Mouse (Mus musculus) forebrain, embryonic 12.5 days (tissue): ENCODE results near the gene Gm6217. TPM values are rescaled to one million over a fixed set of nuclear protein-coding genes. Genes with fewer than 3 reads are reported as not detected.
"Not testable (repeated sequence)": the region's sequence is repeated elsewhere in the genome, so short reads cannot be mapped to it uniquely, and the experiment has no call there.

ENCODE experiments used
- ATAC-seq: fragments of 200-750 bp; cut with Nextera tagmentation; 2 replicates; pipeline ENCODE4 v1.8.0; 2017; ENCODE audit warnings: moderate TSS enrichment; ENCODE audit not compliant: low FRiP score
- H3K27ac ChIP-seq: fragments of 300-500 bp; sonication (generic); 2 replicates; pipeline ENCODE4 v1.5.1; 2016; ENCODE audit warnings: mild to moderate bottlenecking
- H3K27me3 ChIP-seq: fragments of 300-500 bp; sonication (generic); 2 replicates; pipeline ENCODE4 v1.6.1; 2016; ENCODE audit warnings: mild to moderate bottlenecking
- H3K36me3 ChIP-seq: fragments of 300-500 bp; sonication (generic); replicated peaks from 2 replicates; pipeline ENCODE4 v1.6.1; 2016; ENCODE audit warnings: mild to moderate bottlenecking
- H3K4me1 ChIP-seq: fragments of 300-500 bp; sonication (generic); 2 replicates; pipeline ENCODE4 v1.6.1; 2016
- H3K4me2 ChIP-seq: fragments of 300-500 bp; sonication (generic); 2 replicates; pipeline ENCODE4 v1.6.1; 2016; ENCODE audit warnings: mild to moderate bottlenecking, moderate library complexity
- H3K4me3 ChIP-seq: fragments of 300-500 bp; sonication (generic); replicated peaks from 2 replicates; pipeline ENCODE4 v1.5.1; 2016; ENCODE audit warnings: mild to moderate bottlenecking
- H3K9ac ChIP-seq: fragments of 300-500 bp; sonication (generic); 2 replicates; pipeline ENCODE4 v1.6.1; 2016; ENCODE audit warnings: mild to moderate bottlenecking
- H3K9me3 ChIP-seq: fragments of 300-500 bp; sonication (generic); 2 replicates; pipeline ENCODE4 v1.6.1; 2016
- WGBS: fragments of 180-500 bp; shearing (Covaris S2); methylation state at CpG from one replicate; pipeline ENCODE4 v1.1.7; 2016; 5-methylcytosine and 5-hydroxymethylcytosine counted together
- polyA plus RNA-seq: library from polyadenylated mRNA; unstranded; fragments of >200 nt; fragmentation: Nextera tagmentation; extraction: Ambion mirVana; gene quantifications from 2 replicates; pipeline ENCODE4 v1.2.1, GENCODE M21; 2016

Gm6217 gene
- polyA plus RNA-seq, 1 experiment from 2014 or later, result not detected

GRCm38 (mm10) chr1:82942505-82942904, 11.3 kb upstream of the Gm6217 start:
- WGBS, result 93% methylated on average over 1 of the region's 2 CpGs

DNA sequence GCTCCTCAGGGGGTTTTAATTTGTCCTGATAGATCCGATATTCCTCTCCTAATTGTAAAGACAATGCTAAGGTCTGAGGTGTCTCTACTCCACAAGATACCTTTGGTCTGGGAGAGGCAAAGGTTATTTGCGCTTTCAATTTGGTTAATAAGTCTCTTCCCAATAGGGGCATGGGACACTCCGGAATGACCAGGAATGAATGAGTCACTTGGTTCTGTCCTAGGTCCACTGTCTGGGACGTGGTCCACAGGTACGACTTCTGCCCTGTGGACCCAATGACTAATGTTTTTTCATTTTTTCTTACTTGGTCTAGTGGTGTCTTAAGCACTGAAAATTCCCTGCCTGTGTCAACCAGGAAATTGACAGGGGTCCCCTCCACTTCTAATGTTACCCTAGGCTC, 7.5 kb upstream of the Gm6217 start:
- Histone ChIP-seq H3K9me3 (0 out of 2 replicates have a peak, but pooled peaks cover 4% of the 10 kb centered on the region), H3K27ac (no peak overlapping the region), H3K4me1 (no peaks in the 10 kb centered on the region), H3K4me3 (no peak overlapping the region), H3K36me3 (no peaks in the 10 kb centered on the region), H3K9ac (no peak overlapping the region), H3K4me2 (no peak overlapping the region), H3K27me3 (no peaks in the 10 kb centered on the region)
- ATAC-seq, result no peak
- 93% methylated on average over 5 of the region's 5 CpGs for WGBS

More at GRCm38 (mm10) chr1:82942505-82942904, 11.3 kb upstream of the Gm6217 start:
- H3K27me3 ChIP-seq, ATAC-seq, H3K27ac ChIP-seq, H3K36me3 ChIP-seq, H3K9ac ChIP-seq, H3K9me3 ChIP-seq, H3K4me2 ChIP-seq, H3K4me1 ChIP-seq, H3K4me3 ChIP-seq: not testable (repeated sequence)

DNA sequence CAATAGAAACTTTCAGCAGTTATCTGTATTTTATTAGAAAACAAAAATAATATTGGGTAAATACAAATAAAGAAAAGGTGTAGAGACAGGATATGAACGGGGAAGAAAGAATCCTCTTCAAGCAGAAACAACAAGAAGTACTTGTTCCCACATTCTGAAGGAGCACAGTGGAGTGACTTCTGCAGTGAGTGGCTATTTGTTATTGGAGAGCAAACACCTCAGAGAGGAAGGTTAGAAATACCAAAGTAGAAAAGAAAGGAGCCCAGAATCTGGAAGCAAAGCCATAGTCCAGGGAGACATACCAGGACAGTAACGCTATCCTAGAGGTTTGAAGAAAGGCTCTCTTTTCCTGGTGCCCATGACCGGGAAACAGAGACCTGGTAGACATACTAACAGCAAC, 641 bp downstream of the Gm6217 start:
- H3K4me3 ChIP-seq, H3K4me2 ChIP-seq, H3K27ac ChIP-seq, H3K9me3 ChIP-seq, H3K36me3 ChIP-seq, H3K4me1 ChIP-seq, ATAC-seq, H3K9ac ChIP-seq, H3K27me3 ChIP-seq: not testable (repeated sequence)
- 92% methylated on average over 3 of the region's 3 CpGs for WGBS

- no peak within 1 kb of the TSS for H3K4me3 ChIP-seq
- H3K27ac ChIP-seq, result no peak within 1 kb of the TSS
- H3K9me3 ChIP-seq, result no peaks in the 10 kb centered on the region
- ATAC-seq, result no peak
- no peak within 1 kb of the TSS for H3K4me2 ChIP-seq
- no peaks in the 10 kb centered on the region for H3K27me3 ChIP-seq
- no peak within 1 kb of the TSS for H3K9ac ChIP-seq
- no peaks in the 10 kb centered on the region for H3K4me1 ChIP-seq
- WGBS, result 92% methylated on average over 6 of the region's 6 CpGs
- no peaks in the 10 kb centered on the region for H3K36me3 ChIP-seq
Measured at GRCm38 (mm10) chr1:82924650-82925049, 6.5 kb downstream of the Gm6217 start, which contains the start of gene A030014E15Rik. TSS of gene A030014E15Rik (plus strand) at chr1:82924917.

- H3K9me3 ChIP-seq, ATAC-seq, H3K4me1 ChIP-seq, H3K36me3 ChIP-seq, H3K4me3 ChIP-seq, H3K27ac ChIP-seq, H3K27me3 ChIP-seq, H3K9ac ChIP-seq, H3K4me2 ChIP-seq: not testable (repeated sequence)
- 98% methylated on average over 5 of the region's 5 CpGs for WGBS
Measured at GRCm38 (mm10) chr1:82913434-82913833, 17.8 kb downstream of the Gm6217 start.

DNA sequence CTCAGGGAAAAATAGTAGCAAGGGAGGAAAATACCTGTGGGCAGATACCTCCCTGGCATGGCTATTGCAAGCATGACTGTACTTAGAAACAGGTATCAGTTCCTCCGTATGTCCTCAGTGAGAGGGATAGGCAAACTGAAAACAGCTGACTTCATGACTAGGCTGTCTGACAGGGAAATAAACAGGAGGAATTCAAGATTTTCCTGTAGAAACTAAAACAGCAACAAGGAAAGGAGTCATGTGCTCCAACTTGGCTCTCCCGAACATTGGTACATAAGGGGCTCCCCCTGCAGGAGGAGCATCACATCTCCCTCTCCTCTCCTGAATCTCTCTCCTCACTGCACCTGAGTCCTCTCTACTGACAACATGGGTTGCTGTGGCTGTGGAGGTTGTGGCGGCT, 18.2 kb downstream of the Gm6217 start, which contains the start of gene A030005L19Rik:
Gene A030005L19Rik (plus strand): TSS at position 301 of the 400 bp plus-strand sequence.
- Histone ChIP-seq H3K4me2 (no peak within 1 kb of the TSS), H3K4me1 (no peaks in the 10 kb centered on the region), H3K27me3 (no peaks in the 10 kb centered on the region), H3K27ac (no peak within 1 kb of the TSS), H3K4me3 (no peak within 1 kb of the TSS), H3K9ac (no peak within 1 kb of the TSS), H3K9me3 (no peaks in the 10 kb centered on the region), H3K36me3 (no peaks in the 10 kb centered on the region)
- WGBS, result 89% methylated on average over 3 of the region's 3 CpGs
- no peak for ATAC-seq

- no peak for ATAC-seq
- no peak overlapping the region for H3K4me3 ChIP-seq
- no peaks in the 10 kb centered on the region for H3K9me3 ChIP-seq
- H3K9ac ChIP-seq, result no peak overlapping the region
- H3K4me1 ChIP-seq, result 0 out of 2 replicates have a peak, but pooled peaks cover 5% of the 10 kb centered on the region
- 58% methylated on average over 3 of the region's 3 CpGs for WGBS
- no peak overlapping the region for H3K27ac ChIP-seq
- H3K36me3 ChIP-seq, result peaks cover 18% of the 10 kb centered on the region
- H3K27me3 ChIP-seq, result no peaks in the 10 kb centered on the region
- no peak overlapping the region for H3K4me2 ChIP-seq
Measured at GRCm38 (mm10) chr1:82905886-82906285, 25.3 kb downstream of the Gm6217 start.

GRCm38 (mm10) chr1:82901201-82901600, 30.0 kb downstream of the Gm6217 start:
- Histone ChIP-seq H3K36me3 (peaks cover 34% of the 10 kb centered on the region), H3K9ac (no peak overlapping the region), H3K4me3 (no peak overlapping the region), H3K27ac (no peak overlapping the region), H3K9me3 (no peaks in the 10 kb centered on the region), H3K4me2 (no peak overlapping the region), H3K4me1 (0 out of 2 replicates have a peak, but pooled peaks cover 5% of the 10 kb centered on the region), H3K27me3 (no peaks in the 10 kb centered on the region)
- 95% methylated on average over 3 of the region's 3 CpGs for WGBS
- no peak for ATAC-seq

- no peak for ATAC-seq
- Histone ChIP-seq H3K9ac (no peak overlapping the region), H3K4me3 (no peak overlapping the region), H3K36me3 (peaks cover 34% of the 10 kb centered on the region), H3K27ac (no peak overlapping the region), H3K27me3 (no peaks in the 10 kb centered on the region), H3K4me1 (0 out of 2 replicates have a peak, but pooled peaks cover 5% of the 10 kb centered on the region), H3K9me3 (no peaks in the 10 kb centered on the region), H3K4me2 (no peak overlapping the region)
- 98% methylated on average over 1 of the region's 1 CpGs for WGBS
Measured at GRCm38 (mm10) chr1:82900567-82900966, 30.6 kb downstream of the Gm6217 start.

DNA sequence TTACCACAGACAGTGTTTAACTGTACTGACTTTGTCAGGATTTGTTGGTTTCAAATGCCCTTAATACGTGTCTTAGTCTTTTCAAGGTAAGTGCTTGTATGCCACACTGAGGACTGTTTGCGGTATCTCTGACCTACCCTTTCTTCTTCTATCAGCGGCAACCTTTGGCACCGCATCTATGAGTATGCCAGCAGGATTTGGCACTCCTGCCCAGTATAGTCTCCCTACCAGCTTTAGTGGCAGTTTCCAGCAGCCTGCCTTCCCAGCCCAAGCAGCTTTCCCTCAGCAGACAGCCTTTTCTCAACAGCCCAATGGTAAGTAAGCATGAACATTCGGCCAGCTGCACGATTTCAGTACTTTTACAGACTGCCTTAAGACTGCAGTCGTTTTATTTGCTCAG, 37.9 kb downstream of the Gm6217 start:
- H3K9ac ChIP-seq, result no peak overlapping the region
- H3K4me3 ChIP-seq, result no peak overlapping the region
- no peak overlapping the region for H3K27ac ChIP-seq
- H3K9me3 ChIP-seq, result no peaks in the 10 kb centered on the region
- no peak for ATAC-seq
- H3K36me3 ChIP-seq, result peaks cover 33% of the 10 kb centered on the region
- H3K27me3 ChIP-seq, result no peaks in the 10 kb centered on the region
- 94% methylated on average over 7 of the region's 7 CpGs for WGBS
- no peaks in the 10 kb centered on the region for H3K4me1 ChIP-seq
- H3K4me2 ChIP-seq, result no peak overlapping the region

Other genes with a start within 250 kb of the Gm6217 start
- 285 and 304 TPM in 2 replicates for gene Mff, start 206.5 kb downstream of the Gm6217 start, polyA plus RNA-seq
- 0.13 and 0.24 TPM in 2 replicates for gene Tm4sf20, start 162.9 kb downstream of the Gm6217 start, polyA plus RNA-seq
- gene Gm47791, start 160.2 kb downstream of the Gm6217 start, polyA plus RNA-seq, result not detected in 2 replicates
- gene Agfg1, start 91.9 kb downstream of the Gm6217 start, polyA plus RNA-seq, result 39.5 and 41.8 TPM in 2 replicates
- gene A030005L19Rik, start 18.1 kb downstream of the Gm6217 start, polyA plus RNA-seq, result not detected in 2 replicates
- gene A030014E15Rik, start 6.5 kb downstream of the Gm6217 start, polyA plus RNA-seq, result not detected in 2 replicates
- not detected in 2 replicates for gene A030003K21Rik, start 12.0 kb upstream of the Gm6217 start, polyA plus RNA-seq
- not detected in 2 replicates for gene Gm7544, start 24.6 kb upstream of the Gm6217 start, polyA plus RNA-seq
- gene Gm47955, start 28.9 kb upstream of the Gm6217 start, polyA plus RNA-seq, result not detected in 2 replicates
- not detected in 2 replicates for gene Gm47959, start 69.1 kb upstream of the Gm6217 start, polyA plus RNA-seq
- 0.18 and 0.29 TPM in 2 replicates for gene Slc19a3, start 107.0 kb upstream of the Gm6217 start, polyA plus RNA-seq
- gene Krtap28-10, start 111.1 kb upstream of the Gm6217 start, polyA plus RNA-seq, result not detected in 2 replicates
- not detected in 2 replicates for gene Gm47969, start 113.5 kb upstream of the Gm6217 start, polyA plus RNA-seq
- not detected in 2 replicates for gene A030005K14Rik, start 128.0 kb upstream of the Gm6217 start, polyA plus RNA-seq
- not detected in 2 replicates for gene Krtap28-13, start 129.5 kb upstream of the Gm6217 start, polyA plus RNA-seq
- gene Ccl20, start 185.4 kb upstream of the Gm6217 start, polyA plus RNA-seq, result not detected in 2 replicates
- gene Daw1, start 228.4 kb upstream of the Gm6217 start, polyA plus RNA-seq, result 0.19 and 0.26 TPM in 2 replicates